Mouse (Mus musculus) hindbrain, embryonic 11.5 days (tissue): ENCODE results near the gene Ptger1. TPM values are rescaled to one million over a fixed set of nuclear protein-coding genes. Genes with fewer than 3 reads are reported as not detected.

Source experiments
- ATAC-seq: fragments of 200-750 bp; cut with Nextera tagmentation; 2 replicates; pipeline ENCODE4 v1.8.0; 2017; ENCODE audit warnings: mild to moderate bottlenecking, moderate TSS enrichment, moderate library complexity; ENCODE audit not compliant: low FRiP score
- DNase-seq: peaks from one replicate; pipeline ENCODE4 v3.0.0-alpha.2; 2015; ENCODE audit warnings: low spot score
- H3K27ac ChIP-seq: fragments of 300-500 bp; sonication (generic); 2 replicates; pipeline ENCODE4 v1.5.1; 2014; ENCODE audit warnings: mild to moderate bottlenecking, low read depth, low read length
- H3K27me3 ChIP-seq: fragments of 300-500 bp; sonication (generic); 2 replicates; pipeline ENCODE4 v1.6.1; 2014; ENCODE audit warnings: mild to moderate bottlenecking, low read length, moderate library complexity, mixed read lengths; ENCODE audit not compliant: control insufficient read depth, insufficient read depth
- H3K36me3 ChIP-seq: fragments of 300-500 bp; sonication (generic); 2 replicates; pipeline ENCODE4 v1.6.1; 2014; ENCODE audit warnings: mild to moderate bottlenecking, low read length, moderate library complexity, mixed read lengths; ENCODE audit not compliant: control insufficient read depth, insufficient read depth
- H3K4me1 ChIP-seq: fragments of 300-500 bp; sonication (generic); replicated peaks from 2 replicates; pipeline ENCODE4 v1.6.1; 2014; ENCODE audit warnings: low read length, mixed read lengths; ENCODE audit not compliant: control insufficient read depth, insufficient read depth
- H3K4me2 ChIP-seq: fragments of 300-500 bp; sonication (generic); replicated peaks from 2 replicates; pipeline ENCODE4 v1.6.1; 2014; ENCODE audit warnings: mild to moderate bottlenecking, low read depth, low read length
- H3K4me3 ChIP-seq: fragments of 300-500 bp; sonication (generic); 2 replicates; pipeline ENCODE4 v1.5.1; 2014; ENCODE audit warnings: low read depth, low read length
- H3K9ac ChIP-seq: fragments of 300-500 bp; sonication (generic); 2 replicates; pipeline ENCODE4 v1.6.1; 2014; ENCODE audit warnings: low read depth, low read length
- H3K9me3 ChIP-seq: fragments of 300-500 bp; sonication (generic); 2 replicates; pipeline ENCODE4 v1.6.1; 2016; ENCODE audit warnings: low read length; ENCODE audit not compliant: control insufficient read depth
- WGBS: fragments of 180-500 bp; shearing (Covaris S2); extraction: QIAGEN DNeasy Blood & Tissue Kit; methylation state at CpG from one replicate; pipeline ENCODE4 v1.1.7; 2014; 5-methylcytosine and 5-hydroxymethylcytosine counted together
- polyA plus RNA-seq: library from polyadenylated mRNA; unstranded; fragments of >200 nt; fragmentation: Nextera tagmentation; extraction: Ambion mirVana; gene quantifications from 2 replicates; pipeline ENCODE4 v1.2.1, GENCODE M21; 2014

Ptger1 gene
- polyA plus RNA-seq, 1 experiment from 2014 or later = 0.49 TPM

GRCm38 (mm10) chr8:83625676-83626299 is 40.7 kb upstream of the Ptger1 start:
- H3K9me3 ChIP-seq = no peaks in the 10 kb centered on the region
- H3K4me1 ChIP-seq = no peaks in the 10 kb centered on the region
- no peaks in the 10 kb centered on the region for H3K27me3 ChIP-seq
- 88% methylated on average over 6 of the region's 6 CpGs for WGBS
- no peaks in the 10 kb centered on the region for H3K36me3 ChIP-seq
- no peak for ATAC-seq
- no peak overlapping the region for H3K9ac ChIP-seq
- DNase-seq = no peak
- H3K27ac ChIP-seq = no peak overlapping the region
- H3K4me3 ChIP-seq = no peak overlapping the region
- H3K4me2 ChIP-seq = no peak overlapping the region

GRCm38 (mm10) chr8:83632083-83632707 is 34.3 kb upstream of the Ptger1 start:
- Histone ChIP-seq H3K27me3 (no peaks in the 10 kb centered on the region), H3K9me3 (no peaks in the 10 kb centered on the region), H3K4me1 (no peaks in the 10 kb centered on the region), H3K4me3 (no peak overlapping the region), H3K9ac (no peak overlapping the region), H3K36me3 (no peaks in the 10 kb centered on the region), H3K27ac (no peak overlapping the region), H3K4me2 (no peak overlapping the region)
- DNase-seq (no peak), ATAC-seq (no peak)
- 87% methylated on average over 7 of the region's 7 CpGs for WGBS

GRCm38 (mm10) chr8:83638856-83639255 is 27.6 kb upstream of the Ptger1 start:
- no peak for DNase-seq
- H3K4me3 ChIP-seq = no peak overlapping the region
- no peaks in the 10 kb centered on the region for H3K36me3 ChIP-seq
- ATAC-seq = no peak
- no peaks in the 10 kb centered on the region for H3K27me3 ChIP-seq
- no peaks in the 10 kb centered on the region for H3K4me1 ChIP-seq
- H3K27ac ChIP-seq = no peak overlapping the region
- H3K4me2 ChIP-seq = no peak overlapping the region
- no peak overlapping the region for H3K9ac ChIP-seq
- no peaks in the 10 kb centered on the region for H3K9me3 ChIP-seq
- 75% methylated on average over 4 of the region's 4 CpGs for WGBS

- H3K9me3 ChIP-seq = no peaks in the 10 kb centered on the region
- WGBS = 81% methylated on average over 5 of the region's 5 CpGs
- ATAC-seq = no peak
- H3K9ac ChIP-seq = no peak overlapping the region
- no peak overlapping the region for H3K4me3 ChIP-seq
- no peak for DNase-seq
- no peaks in the 10 kb centered on the region for H3K4me1 ChIP-seq
- H3K36me3 ChIP-seq = no peaks in the 10 kb centered on the region
- H3K27ac ChIP-seq = no peak overlapping the region
- H3K4me2 ChIP-seq = no peak overlapping the region
- no peaks in the 10 kb centered on the region for H3K27me3 ChIP-seq
Observed at GRCm38 (mm10) chr8:83639649-83640048, 26.8 kb upstream of the Ptger1 start.

GRCm38 (mm10) chr8:83647511-83647910 is 19.0 kb upstream of the Ptger1 start:
- H3K27ac ChIP-seq = no peak overlapping the region
- no peaks in the 10 kb centered on the region for H3K4me1 ChIP-seq
- H3K9ac ChIP-seq = no peak overlapping the region
- WGBS = 95% methylated on average over 11 of the region's 11 CpGs
- DNase-seq (no peak), ATAC-seq (no peak)
- no peak overlapping the region for H3K4me2 ChIP-seq
- no peaks in the 10 kb centered on the region for H3K9me3 ChIP-seq
- H3K27me3 ChIP-seq = no peaks in the 10 kb centered on the region
- no peak overlapping the region for H3K4me3 ChIP-seq
- no peaks in the 10 kb centered on the region for H3K36me3 ChIP-seq

GRCm38 (mm10) chr8:83648031-83648430 is 18.4 kb upstream of the Ptger1 start:
- no peak overlapping the region for H3K27ac ChIP-seq
- no peaks in the 10 kb centered on the region for H3K27me3 ChIP-seq
- no peak overlapping the region for H3K4me2 ChIP-seq
- H3K4me3 ChIP-seq = no peak overlapping the region
- no peak overlapping the region for H3K9ac ChIP-seq
- H3K4me1 ChIP-seq = no peaks in the 10 kb centered on the region
- no peak for DNase-seq
- no peaks in the 10 kb centered on the region for H3K36me3 ChIP-seq
- H3K9me3 ChIP-seq = no peaks in the 10 kb centered on the region
- ATAC-seq = no peak
- WGBS = 93% methylated on average over 4 of the region's 4 CpGs

GRCm38 (mm10) chr8:83649699-83650098 is 16.8 kb upstream of the Ptger1 start:
- H3K4me2 ChIP-seq = no peak overlapping the region
- H3K27ac ChIP-seq = no peak overlapping the region
- H3K4me1 ChIP-seq = peaks cover 6% of the 10 kb centered on the region; the same call in 1 of the 2 replicates
- H3K9ac ChIP-seq = no peak overlapping the region
- DNase-seq (no peak), ATAC-seq (no peak)
- no peaks in the 10 kb centered on the region for H3K36me3 ChIP-seq
- WGBS = 85% methylated on average over 6 of the region's 6 CpGs
- no peak overlapping the region for H3K4me3 ChIP-seq
- no peaks in the 10 kb centered on the region for H3K27me3 ChIP-seq
- H3K9me3 ChIP-seq = no peaks in the 10 kb centered on the region

- peak within 1 kb of the TSS; percentile 90 for H3K9ac ChIP-seq
- peaks cover 6% of the 10 kb centered on the region; the same call in 1 of the 2 replicates for H3K4me1 ChIP-seq
Observed at GRCm38 (mm10) chr8:83652030-83652743, 14.3 kb upstream of the Ptger1 start, which contains the start of gene Gipc1. Gene Gipc1, plus strand, starts transcription at chr8:83652677.

More at GRCm38 (mm10) chr8:83652030-83652743, 14.3 kb upstream of the Ptger1 start, which contains the start of gene Gipc1:
- H3K27ac ChIP-seq = peak within 1 kb of the TSS; percentile 85
- H3K27me3 ChIP-seq = no peaks in the 10 kb centered on the region
- peak; percentile 98 for ATAC-seq
- peak within 1 kb of the TSS; percentile 90 for H3K4me3 ChIP-seq
- peak; percentile 97 for DNase-seq
- no peaks in the 10 kb centered on the region for H3K9me3 ChIP-seq
- WGBS = 6% methylated on average over 42 of the region's 50 CpGs
- peak within 1 kb of the TSS; percentile 94 for H3K4me2 ChIP-seq
- H3K36me3 ChIP-seq = no peaks in the 10 kb centered on the region
